Mouse (Mus musculus) olfactory bulb, adult 2 months (tissue): ENCODE results near the gene Rrp36. TPM values are rescaled to one million over a fixed set of nuclear protein-coding genes. Genes with fewer than 3 reads are reported as not detected.

Experiments
- H3K27ac ChIP-seq: fragments of 200-500 bp; 2 replicates; pipeline ENCODE4 v1.5.1; 2012; ENCODE audit warnings: low read depth, low read length; ENCODE audit not compliant: insufficient read depth
- H3K4me1 ChIP-seq: fragments of 200-500 bp; 2 replicates; pipeline ENCODE4 v1.6.1; 2012; ENCODE audit warnings: low read length; ENCODE audit not compliant: control insufficient read depth, insufficient read depth
- H3K4me3 ChIP-seq: fragments of 200-500 bp; 2 replicates; pipeline ENCODE4 v1.5.1; 2012; ENCODE audit warnings: mild to moderate bottlenecking, low read depth, low read length, moderate library complexity; ENCODE audit not compliant: insufficient read depth
- CTCF ChIP-seq: fragments of 200-500 bp; IDR thresholded peaks from 2 replicates; pipeline ENCODE4 v1.5.1; 2012; ENCODE audit warnings: low read depth, mild to moderate bottlenecking, low read length, moderate library complexity; ENCODE audit not compliant: insufficient read depth
- POLR2A ChIP-seq: fragments of 200-500 bp; IDR thresholded peaks from 2 replicates; pipeline ENCODE4 v1.6.1; 2012; ENCODE audit warnings: mild to moderate bottlenecking, low read depth, low read length, moderate library complexity; ENCODE audit not compliant: insufficient read depth
- WGBS: fragments of 180-500 bp; shearing (Covaris S2); methylation state at CpG from one replicate; pipeline ENCODE4 v1.1.7; 2018; 5-methylcytosine and 5-hydroxymethylcytosine counted together
- polyA plus RNA-seq: library from polyadenylated mRNA; stranded (reverse); fragments of >200 nt; gene quantifications from 2 replicates; pipeline ENCODE4 v1.2.4, GENCODE M21; 2012; ENCODE audit warnings: low replicate concordance; ENCODE audit not compliant: missing spikeins, insufficient read depth, insufficient read length

Rrp36 gene
- polyA plus RNA-seq, 1 experiment = not detected

DNA sequence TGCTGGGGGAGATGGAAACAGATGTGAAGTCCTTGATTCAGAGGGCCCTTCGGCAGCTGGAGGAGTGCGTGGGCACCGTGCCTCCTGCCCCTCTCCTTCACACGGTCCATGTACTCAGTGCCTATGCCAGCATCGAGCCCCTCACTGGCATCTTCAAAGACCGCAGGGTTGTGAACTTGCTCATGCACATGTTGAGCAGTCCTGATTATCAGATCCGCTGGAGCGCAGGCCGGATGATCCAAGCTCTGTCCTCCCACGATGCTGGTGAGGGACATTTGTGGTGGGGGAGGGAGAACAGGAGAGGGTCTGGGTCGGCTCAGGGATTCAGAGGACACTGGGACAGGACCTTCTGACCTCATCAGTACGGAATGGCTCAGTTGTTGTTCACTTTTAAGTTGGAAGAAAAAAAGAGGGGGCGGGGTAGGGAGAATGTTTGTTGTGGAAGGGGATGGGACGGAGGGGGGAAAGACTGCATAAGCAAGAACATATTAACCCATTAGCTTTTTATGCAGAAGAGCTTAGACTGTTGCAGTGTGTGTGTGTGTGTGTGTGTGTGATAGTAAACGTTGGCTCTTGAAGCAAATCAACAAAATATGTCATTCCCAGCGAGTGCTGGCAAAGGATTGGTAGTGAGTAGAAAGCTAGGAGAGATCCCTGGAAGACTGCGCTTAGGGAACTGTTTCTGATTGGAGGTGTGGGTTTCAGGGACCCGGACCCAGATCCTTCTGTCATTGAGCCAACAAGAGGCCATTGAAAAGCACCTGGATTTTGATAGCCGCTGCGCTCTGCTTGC lies 22.2 kb downstream of the Rrp36 start:
- H3K27ac ChIP-seq = no peak overlapping the region
- TF ChIP-seq POLR2A (no peak), CTCF (no peak)
- peak overlapping the region; percentile 59; the same call in 1 of the 2 replicates for H3K4me3 ChIP-seq
- 65% methylated on average over 20 of the region's 20 CpGs for WGBS
- H3K4me1 ChIP-seq = peaks cover 20% of the 10 kb centered on the region

- WGBS = 70% methylated on average over 17 of the region's 17 CpGs
- peaks cover 20% of the 10 kb centered on the region for H3K4me1 ChIP-seq
- TF ChIP-seq CTCF (no peak), POLR2A (no peak)
- no peak overlapping the region for H3K27ac ChIP-seq
- H3K4me3 ChIP-seq = peak overlapping the region; percentile 59
Measured at GRCm38 (mm10) chr17:46651292-46651691, 22.9 kb downstream of the Rrp36 start.

DNA sequence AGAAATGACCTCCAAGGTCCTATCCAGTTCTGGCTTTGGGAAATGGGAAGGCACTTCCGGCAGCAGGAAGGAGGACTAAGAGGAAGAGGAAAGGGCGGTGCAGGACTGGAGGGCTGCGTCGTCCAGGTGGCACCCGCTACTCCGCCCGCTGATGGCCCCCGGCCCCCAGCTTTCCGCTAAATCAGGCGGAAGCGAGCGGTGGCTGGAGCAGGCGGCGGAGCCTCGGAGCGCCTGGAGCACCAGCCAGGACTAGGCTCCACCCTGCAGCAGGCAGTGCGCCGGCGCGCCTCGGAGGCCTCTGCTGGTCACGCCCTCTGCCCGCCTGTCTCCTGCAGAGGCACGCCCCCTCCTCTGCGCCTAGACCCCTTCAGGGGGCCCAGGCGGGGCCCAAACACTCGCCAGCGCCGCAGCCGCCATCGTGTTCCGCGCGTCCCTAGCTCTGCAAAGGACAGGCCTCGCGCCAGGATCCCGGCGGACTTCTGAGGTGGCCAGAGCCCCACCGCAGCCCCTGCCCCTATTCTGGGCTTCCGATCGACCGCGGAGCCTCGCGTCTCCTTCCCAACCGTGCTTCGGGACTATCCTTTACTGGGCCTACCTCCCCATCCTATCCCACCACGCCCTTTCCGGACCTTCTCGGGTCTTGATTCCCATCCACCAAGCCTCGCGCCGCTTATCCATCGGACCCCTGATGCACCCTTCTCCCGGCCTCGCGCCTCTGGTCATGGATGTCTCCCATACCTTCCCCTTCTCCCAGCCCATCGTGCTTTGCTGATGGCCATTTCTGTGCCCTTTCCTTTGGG lies 23.7 kb downstream of the Rrp36 start, which contains the start of gene Cul7:
Cul7 (plus strand) TSS at position 106 of the 800 bp plus-strand sequence.
- peak within 1 kb of the TSS; percentile 64 for H3K27ac ChIP-seq
- TF ChIP-seq CTCF (no peak), POLR2A (peak; percentile 86)
- WGBS = under 1% methylated on average over 58 of the region's 58 CpGs

GRCm38 (mm10) chr17:46649811-46650210 lies 24.3 kb downstream of the Rrp36 start:
- Histone ChIP-seq H3K4me3 (peak overlapping the region; percentile 59), H3K4me1 (peaks cover 27% of the 10 kb centered on the region), H3K27ac (peak overlapping the region; percentile 64)
- 28% methylated on average over 15 of the region's 15 CpGs for WGBS
- no peak for TF ChIP-seq CTCF
- TF ChIP-seq POLR2A = no peak

More for the DNA sequence above, 23.7 kb downstream of the Rrp36 start, which contains the start of gene Cul7:
- Histone ChIP-seq H3K4me3 (peak within 1 kb of the TSS; percentile 59), H3K4me1 (peaks cover 21% of the 10 kb centered on the region)

- Histone ChIP-seq H3K4me3 (no peak overlapping the region), H3K4me1 (peaks cover 34% of the 10 kb centered on the region), H3K27ac (no peak overlapping the region)
- 91% methylated on average over 9 of the region's 9 CpGs for WGBS
- TF ChIP-seq POLR2A = no peak
- TF ChIP-seq CTCF = no peak
Measured at GRCm38 (mm10) chr17:46648436-46648835, 25.7 kb downstream of the Rrp36 start.

- peaks cover 31% of the 10 kb centered on the region for H3K4me1 ChIP-seq
Measured at GRCm38 (mm10) chr17:46647279-46647678, 26.9 kb downstream of the Rrp36 start.

GRCm38 (mm10) chr17:46646322-46646662 lies 27.9 kb downstream of the Rrp36 start:
- 0% methylated on average over 19 of the region's 19 CpGs for WGBS
- no peak for TF ChIP-seq CTCF
- no peak for TF ChIP-seq POLR2A
- Histone ChIP-seq H3K27ac (peak overlapping the region; percentile 64), H3K4me3 (peak overlapping the region; percentile 82), H3K4me1 (peaks cover 23% of the 10 kb centered on the region)

More at GRCm38 (mm10) chr17:46647279-46647678, 26.9 kb downstream of the Rrp36 start:
- Histone ChIP-seq H3K4me3 (no peak overlapping the region), H3K27ac (no peak overlapping the region)
- WGBS = 92% methylated on average over 7 of the region's 7 CpGs
- TF ChIP-seq CTCF (no peak), POLR2A (no peak)

DNA sequence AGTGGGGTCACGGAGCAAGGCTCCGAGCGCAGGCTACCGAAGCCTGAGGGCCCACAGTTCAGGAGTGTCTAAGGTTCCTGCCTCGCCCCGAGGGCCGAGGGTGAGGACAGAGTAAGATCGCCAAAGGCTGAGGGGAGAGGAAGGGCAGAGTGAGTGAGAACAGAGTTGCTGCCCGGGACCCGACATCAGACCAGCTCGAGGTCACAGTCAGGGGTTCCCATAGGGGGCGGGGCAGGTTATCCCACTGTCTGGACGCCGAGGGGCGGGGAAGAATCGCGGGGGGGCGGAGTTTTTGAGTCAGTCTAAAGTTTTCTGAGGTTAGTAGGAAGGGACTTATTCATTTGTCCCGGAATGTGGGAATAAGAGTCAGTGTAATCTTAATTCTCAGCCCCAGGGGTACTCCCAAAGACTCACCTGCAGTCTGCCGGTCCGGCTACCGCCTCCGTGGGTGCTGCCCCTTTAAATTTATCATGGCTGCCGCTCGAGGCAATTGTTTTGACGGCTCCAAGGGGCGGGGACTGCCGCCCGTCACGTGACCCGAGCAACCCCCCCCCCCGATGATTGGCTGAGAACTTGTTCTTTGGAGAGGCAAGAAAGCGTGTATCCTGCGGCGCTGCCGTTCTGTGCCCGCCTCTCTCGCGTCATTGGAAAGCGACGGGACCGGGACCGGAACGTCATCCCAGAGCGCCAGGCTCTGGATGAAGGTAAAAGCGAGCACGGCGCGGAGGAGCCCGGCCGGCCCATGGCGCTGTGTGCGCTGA lies 28.4 kb downstream of the Rrp36 start, which contains the start of the genes Klc4 and Mrpl2:
Klc4 (minus strand) TSS at position 462 of the 761 bp plus-strand sequence.
Mrpl2 (plus strand) TSS at position 669 of the 761 bp plus-strand sequence.
- H3K4me3 ChIP-seq = peak within 1 kb of the TSS; percentile 82
- TF ChIP-seq CTCF (no peak), POLR2A (peak; percentile 95)
- peaks cover 18% of the 10 kb centered on the region for H3K4me1 ChIP-seq
- peak within 1 kb of the TSS; percentile 64 for H3K27ac ChIP-seq
- WGBS = under 1% methylated on average over 53 of the region's 53 CpGs
